Mouse (Mus musculus) frontal cortex, adult 2 months (tissue): ENCODE measurements around the gene Gm49337. TPM values are rescaled to one million over a fixed set of nuclear protein-coding genes. Genes with fewer than 3 reads are reported as not detected.

Experiments used
- DNase-seq, 2 experiments: peaks; one replicate each; pipeline ENCODE4 v3.0.0; 2022; ENCODE audit warnings: low spot score in 1 of 2; ENCODE audit errors: extremely low spot score in 1 of 2
- polyA plus RNA-seq: library from polyadenylated mRNA; depleted of rRNA; stranded (reverse); fragments of >200 nt; gene quantifications from 2 replicates; pipeline ENCODE4 v1.2.3, GENCODE M21; 2012; rRNA removed

Gm49337 gene
- polyA plus RNA-seq, 1 experiment: 0.14 TPM

DNA sequence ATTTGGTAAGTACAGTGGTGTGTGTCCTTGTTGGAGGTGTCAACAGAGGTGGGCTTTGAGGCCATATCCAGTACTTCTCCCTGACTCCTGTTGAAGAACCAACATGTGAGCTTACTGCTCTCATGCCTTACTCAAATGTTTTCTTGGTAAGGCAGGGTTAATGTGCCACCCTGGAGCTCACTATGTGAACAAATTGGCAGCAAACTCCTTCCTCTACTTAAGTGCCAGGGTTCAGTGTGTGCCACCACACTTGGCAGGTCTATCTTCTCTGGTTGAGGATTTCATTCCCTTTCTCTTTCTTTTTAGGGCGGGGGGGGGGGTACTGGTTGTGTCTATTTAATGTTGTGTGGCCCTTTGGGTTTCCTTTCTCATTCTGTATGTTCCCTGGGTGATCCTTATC lies 131.4 kb downstream of the Gm49337 start:
- no peak for DNase-seq

GRCm38 (mm10) chr4:116317575-116317974 lies 144.4 kb downstream of the Gm49337 start:
- DNase-seq: no peak

GRCm38 (mm10) chr4:116322127-116322526 lies 148.9 kb downstream of the Gm49337 start:
- no peak for DNase-seq

GRCm38 (mm10) chr4:116329256-116329655 lies 156.1 kb downstream of the Gm49337 start:
- no peak for DNase-seq

DNA sequence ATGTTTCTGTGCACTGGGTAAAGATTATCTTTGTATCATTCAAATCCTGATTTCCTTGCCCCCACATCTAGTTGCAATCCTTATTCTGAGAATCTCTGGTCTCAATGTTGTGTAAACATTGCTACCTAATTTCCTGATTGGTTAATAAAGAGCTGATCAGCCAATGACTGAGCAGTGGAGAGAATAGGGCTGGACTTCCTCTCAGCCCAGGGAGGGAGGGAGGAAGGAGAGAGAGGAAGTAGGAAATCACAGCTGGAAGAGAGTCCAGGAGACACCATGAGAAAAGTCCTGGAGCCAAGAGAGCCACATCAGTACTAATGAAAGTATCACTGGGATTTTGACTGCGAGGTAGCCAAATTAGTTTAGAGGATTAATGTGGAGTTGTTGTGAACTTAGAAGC lies 163.1 kb downstream of the Gm49337 start:
- no peak for DNase-seq

GRCm38 (mm10) chr4:116342119-116342518 lies 168.9 kb downstream of the Gm49337 start:
- peak; percentile 23 to 84 for DNase-seq

Other genes with a start within 250 kb of the Gm49337 start
- gene Dmbx1, start 233.5 kb upstream of the Gm49337 start, polyA plus RNA-seq: 0.06 and 0.12 TPM in 2 replicates
- gene Faah, start 155.5 kb upstream of the Gm49337 start, polyA plus RNA-seq: 88.1 and 104 TPM in 2 replicates
- gene Nsun4, start 119.5 kb upstream of the Gm49337 start, polyA plus RNA-seq: 8.3 and 9.7 TPM in 2 replicates
- 645 and 649 TPM in 2 replicates for gene Uqcrh, start 98.3 kb upstream of the Gm49337 start, polyA plus RNA-seq
- 34.7 and 34.8 TPM in 2 replicates for gene Lrrc41, start 98.1 kb upstream of the Gm49337 start, polyA plus RNA-seq
- gene Rad54l, start 49.7 kb upstream of the Gm49337 start, polyA plus RNA-seq: 0.86 and 0.94 TPM in 2 replicates
- gene Pomgnt1, start 49.5 kb upstream of the Gm49337 start, polyA plus RNA-seq: 66.6 and 77.5 TPM in 2 replicates
- gene Lurap1, start 22.0 kb upstream of the Gm49337 start, polyA plus RNA-seq: 11.3 and 12.1 TPM in 2 replicates
- gene Tspan1, start 5.8 kb upstream of the Gm49337 start, polyA plus RNA-seq: 0.20 and 0.23 TPM in 2 replicates
- not detected in 2 replicates for gene 1700042G07Rik, start within 50 bp of the Gm49337 start, polyA plus RNA-seq
- 40.4 and 44.9 TPM in 2 replicates for gene Pik3r3, start 48.2 kb downstream of the Gm49337 start, polyA plus RNA-seq